Mouse (Mus musculus): ENCODE measurements at regions not wholly inside any gene's neighbourhood (a gene's known extent, or its start where the extent isn't known, plus 50 kb on each side); places are given as distances from the start of the nearest gene placed in this dataset.

DNA sequence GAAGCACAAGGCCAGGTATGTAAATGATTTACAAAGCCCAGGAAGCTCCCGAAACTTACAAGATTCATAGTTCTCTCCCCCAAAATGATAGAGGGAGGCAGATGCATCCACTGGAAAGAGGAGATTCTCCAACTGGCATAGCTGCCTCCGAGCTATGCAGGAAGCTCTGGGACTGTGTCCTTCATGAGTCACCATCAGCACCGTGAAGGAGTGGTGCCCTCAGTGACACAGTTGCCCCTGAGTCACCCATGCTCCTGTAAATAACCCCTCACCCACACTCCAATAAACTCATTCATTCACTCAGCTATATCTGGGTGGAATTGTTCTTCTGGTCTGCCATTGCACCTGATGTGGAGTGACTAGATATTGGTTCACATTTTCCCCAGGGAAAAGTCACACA is 114.6 kb downstream of the Zfp169 start:
- TF ChIP-seq CTCF (IDR thresholded peaks at IDR 0.05; ENCODE audit: low read depth, low read length) (no peak), POLR2A (IDR thresholded peaks at IDR 0.05; ENCODE audit: extremely low read depth, insufficient read depth, low read length) (no peak)

All from liver, adult 2 months (tissue).